Mouse (Mus musculus): ENCODE results near the gene Fmnl2.

DNA sequence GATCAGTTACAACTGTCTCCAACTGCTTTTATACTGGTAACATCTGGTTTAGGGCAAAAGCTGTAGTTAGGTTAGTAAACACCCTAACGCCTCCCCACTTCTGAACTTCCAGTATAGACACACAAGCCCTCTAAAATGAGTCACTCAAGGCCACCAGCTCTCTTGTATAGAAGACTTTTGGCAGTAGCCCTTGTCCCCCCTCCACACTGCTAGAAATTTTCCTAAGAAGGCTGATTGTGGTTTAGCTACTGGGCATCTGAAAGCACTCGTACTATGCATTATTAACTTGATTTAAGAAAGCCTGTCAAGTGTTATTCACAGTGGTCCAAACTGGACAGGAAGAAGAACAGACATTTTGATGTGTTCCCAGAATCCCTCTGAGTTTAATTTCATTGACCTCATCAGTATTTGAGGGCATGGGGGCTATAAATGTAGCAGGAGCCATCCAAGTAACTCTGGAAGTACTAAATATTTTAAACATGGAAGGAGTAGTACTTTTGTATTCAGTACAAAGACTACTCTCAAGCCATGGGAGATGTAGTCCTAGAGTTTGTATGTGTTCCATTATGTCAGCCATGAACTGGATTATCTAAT, 222.1 kb downstream of the Fmnl2 start:
- no peak for TF ChIP-seq CTCF (conservative IDR thresholded peaks at IDR 0.05; ENCODE audit: insufficient read depth, insufficient read length, low read depth, low read length)
- TF ChIP-seq POLR2A (IDR thresholded peaks at IDR 0.05; ENCODE audit: low read depth, low read length), result no peak

Data from kidney, adult 2 months (tissue).